Mouse (Mus musculus) MEL (cell line): ENCODE results near the gene Gm21762.
"Not testable (repeated sequence)": the region's sequence is repeated elsewhere in the genome, so short reads cannot be mapped to it uniquely, and the experiment has no call there.

Experiments
- CTCF ChIP-seq, 3 experiments: IDR thresholded peaks in 2 of 3; conservative IDR thresholded peaks in 1 of 3; 2 replicates each; pipeline ENCODE4 v1.5.1; 2011 to 2012; ENCODE audit warnings: low read length in 3 of 3, low read depth in 2 of 3, mild to moderate bottlenecking in 2 of 3, improper control_type of control experiment in 1 of 3, inconsistent platforms in 1 of 3, mixed read lengths in 1 of 3, moderate library complexity in 1 of 3; ENCODE audit not compliant: control insufficient read depth in 1 of 3, insufficient read depth in 1 of 3, poor library complexity in 1 of 3, severe bottlenecking in 1 of 3
- E2F4 ChIP-seq: IDR thresholded peaks from 2 replicates; pipeline ENCODE4 v1.6.1; 2011; ENCODE audit warnings: low read depth, low read length, improper control_type of control experiment, borderline replicate concordance
- EP300 ChIP-seq, 2 experiments: IDR thresholded peaks; 2 replicates each; pipeline ENCODE4 v1.6.1; 2011; ENCODE audit warnings: improper control_type of control experiment in 2 of 2, low read length in 2 of 2, low read depth in 1 of 2, mild to moderate bottlenecking in 1 of 2
- GATA1 ChIP-seq: IDR thresholded peaks from 2 replicates; pipeline ENCODE4 v1.6.1; 2011; ENCODE audit warnings: low read depth, low read length, improper control_type of control experiment
- HCFC1 ChIP-seq: IDR thresholded peaks from 2 replicates; pipeline ENCODE4 v1.6.1; 2012; ENCODE audit warnings: low read depth, mild to moderate bottlenecking, inconsistent platforms, low read length, improper control_type of control experiment, moderate library complexity
- MXI1 ChIP-seq: IDR thresholded peaks from 2 replicates; pipeline ENCODE4 v1.6.1; 2011; ENCODE audit warnings: mild to moderate bottlenecking, low read depth, low read length, improper control_type of control experiment
- NRF1 ChIP-seq: IDR thresholded peaks from 2 replicates; pipeline ENCODE4 v1.6.1; 2014; ENCODE audit warnings: low read depth, mild to moderate bottlenecking, inconsistent platforms, low read length, improper control_type of control experiment, moderate library complexity; ENCODE audit not compliant: poor library complexity, insufficient read depth, severe bottlenecking
- POLR2A ChIP-seq, 2 experiments: IDR thresholded peaks; 2 replicates each; pipeline ENCODE4 v1.6.1; 2011 to 2012; ENCODE audit warnings: low read length in 2 of 2, mild to moderate bottlenecking in 2 of 2, control low read depth in 1 of 2, improper control_type of control experiment in 1 of 2, low read depth in 1 of 2, moderate library complexity in 1 of 2; ENCODE audit not compliant: control insufficient read depth in 1 of 2, insufficient read depth in 1 of 2, poor library complexity in 1 of 2
- POLR2AphosphoS2 ChIP-seq: IDR thresholded peaks from 2 replicates; pipeline ENCODE4 v1.6.1; 2011; ENCODE audit warnings: low read length, improper control_type of control experiment
- SIN3A ChIP-seq: IDR thresholded peaks from 2 replicates; pipeline ENCODE4 v1.6.1; 2012; ENCODE audit warnings: low read length, improper control_type of control experiment, inconsistent platforms
- UBTF ChIP-seq: IDR thresholded peaks from 2 replicates; pipeline ENCODE4 v1.6.1; 2012; ENCODE audit warnings: low read depth, mild to moderate bottlenecking, inconsistent platforms, low read length, improper control_type of control experiment, moderate library complexity, borderline replicate concordance; ENCODE audit not compliant: insufficient read depth
- USF1 ChIP-seq: IDR thresholded peaks from 2 replicates; pipeline ENCODE4 v1.6.1; 2014; ENCODE audit warnings: low read depth, mild to moderate bottlenecking, inconsistent platforms, low read length, improper control_type of control experiment, moderate library complexity
- ZKSCAN1 ChIP-seq: IDR thresholded peaks from 2 replicates; pipeline ENCODE4 v1.6.1; 2012; ENCODE audit warnings: low read depth, mild to moderate bottlenecking, inconsistent platforms, low read length, improper control_type of control experiment, moderate library complexity

DNA sequence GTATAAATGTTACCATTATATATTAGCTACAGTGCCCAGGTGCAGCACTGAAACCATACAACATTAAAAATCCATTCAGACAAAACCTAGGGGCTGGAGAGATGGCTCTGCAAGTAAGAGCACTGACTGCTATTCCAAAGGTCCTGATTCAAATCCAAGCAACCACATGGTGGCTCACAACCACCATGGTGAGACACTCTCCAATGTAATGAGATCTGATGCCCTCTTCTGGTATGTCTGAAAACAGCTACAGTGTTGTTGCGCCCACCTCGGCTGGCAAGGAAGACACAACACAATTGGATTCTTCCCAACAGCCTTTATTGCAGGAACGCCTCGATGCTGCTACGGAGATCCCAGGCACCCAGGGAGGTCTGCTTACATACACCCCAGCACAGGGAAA is 5.2 kb upstream of the Gm21762 start:
- not testable (repeated sequence) for TF ChIP-seq E2F4; MXI1; CTCF (IDR thresholded peaks at IDR 0.05 in 2 of 3, conservative IDR thresholded peaks at IDR 0.05 in 1 of 3; ENCODE audit: control insufficient read depth in 1 of 3, insufficient read depth in 1 of 3, low read depth in 2 of 3, low read length in 3 of 3, poor library complexity in 1 of 3, severe bottlenecking in 1 of 3); POLR2A (IDR thresholded peaks at IDR 0.05; ENCODE audit: control insufficient read depth in 1 of 2, insufficient read depth in 1 of 2, low read depth in 1 of 2, low read length in 2 of 2, poor library complexity in 1 of 2); ZKSCAN1; NRF1; SIN3A; HCFC1; GATA1; USF1; EP300 (IDR thresholded peaks at IDR 0.05; ENCODE audit: low read depth in 1 of 2, low read length in 2 of 2); POLR2AphosphoS2; UBTF
